Mouse (Mus musculus): ENCODE measurements at regions not wholly inside any gene's neighbourhood (a gene's known extent, or its start where the extent isn't known, plus 50 kb on each side); places are given as distances from the start of the nearest gene placed in this dataset.

DNA sequence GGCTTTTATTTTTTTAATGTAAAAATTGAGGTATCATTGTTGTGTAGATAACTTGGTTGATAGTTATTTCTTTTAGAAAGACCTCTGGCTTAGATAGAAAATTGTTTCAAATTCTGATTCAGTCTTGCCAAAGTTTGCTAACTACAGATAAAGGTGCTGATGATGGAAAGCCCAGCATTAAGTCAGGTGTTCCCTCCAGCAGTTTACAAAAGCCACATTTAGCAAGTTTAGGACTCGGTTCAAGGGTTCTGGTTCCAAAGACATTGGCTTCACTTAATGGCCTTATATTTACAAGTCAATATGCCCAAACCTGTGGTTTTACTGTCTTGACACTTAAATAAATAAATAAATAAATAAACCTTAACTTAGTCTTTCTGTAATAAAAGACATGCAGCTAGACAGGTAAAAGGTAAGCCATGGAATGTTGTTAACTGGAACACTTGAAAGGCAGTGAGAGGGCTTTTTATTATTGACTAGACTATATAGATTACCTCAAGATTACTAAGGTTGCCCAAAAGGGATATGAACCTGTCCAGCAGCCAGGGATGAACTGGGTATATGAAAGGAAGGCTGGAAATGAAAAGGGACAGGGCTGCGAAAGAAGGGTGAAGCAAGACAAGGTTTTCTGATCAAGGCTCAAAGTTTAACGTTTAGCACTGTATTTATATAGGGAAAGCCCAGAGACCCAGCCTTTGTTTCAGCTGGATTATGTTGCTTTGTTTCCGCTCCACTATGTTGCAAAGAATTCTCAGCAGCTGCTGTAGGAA lies 1472.9 kb upstream of the Slc10a2 start:
- TF ChIP-seq POLR2A (IDR thresholded peaks at IDR 0.05; ENCODE audit: borderline replicate concordance, insufficient read depth, low read length) (no peak), CTCF (IDR thresholded peaks at IDR 0.05; ENCODE audit: borderline replicate concordance, insufficient read depth, low read depth, low read length) (no peak)
